Mouse (Mus musculus) liver, postnatal 0 days (tissue): ENCODE results near the gene Cpa2.

Experiments
- CTCF ChIP-seq: sonication (generic); IDR thresholded peaks from 2 replicates; pipeline ENCODE4 v1.5.1; 2016; ENCODE audit warnings: antibody characterized with exemption, low read depth
- EP300 ChIP-seq: IDR thresholded peaks from 2 replicates; pipeline ENCODE4 v1.6.1; 2016; ENCODE audit warnings: antibody characterized with exemption, low read depth, mild to moderate bottlenecking

GRCm38 (mm10) chr6:30554092-30554491 lies 12.7 kb downstream of the Cpa2 start:
- TF ChIP-seq CTCF, result no peak
- TF ChIP-seq EP300, result no peak
